Mouse (Mus musculus) large intestine, adult 2 months (tissue): ENCODE data around the gene Mapk8. TPM values are rescaled to one million over a fixed set of nuclear protein-coding genes. Genes with fewer than 3 reads are reported as not detected.

ENCODE experiments used
- DNase-seq: peaks from one replicate; pipeline ENCODE4 v3.0.0-alpha.2; 2012; ENCODE audit warnings: low read depth, low spot score
- WGBS: fragments of 180-500 bp; shearing (Covaris S2); methylation state at CpG from one replicate; pipeline ENCODE4 v1.1.7; 2018; 5-methylcytosine and 5-hydroxymethylcytosine counted together
- polyA plus RNA-seq: library from polyadenylated mRNA; depleted of rRNA; stranded (reverse); fragments of >200 nt; gene quantifications from 2 replicates; pipeline ENCODE4 v1.2.3, GENCODE M21; 2012; rRNA removed

The Mapk8 gene
- polyA plus RNA-seq, 1 experiment = 5.8 TPM

- WGBS = 69% methylated on average over 6 of the region's 6 CpGs
These were observed 94.1 kb downstream of the Mapk8 start for GRCm38 (mm10) chr14:33352890-33353289.

GRCm38 (mm10) chr14:33351984-33352722 is 94.8 kb downstream of the Mapk8 start:
- WGBS = 75% methylated on average over 6 of the region's 6 CpGs
- no peak for DNase-seq

More at GRCm38 (mm10) chr14:33352890-33353289, 94.1 kb downstream of the Mapk8 start:
- no peak for DNase-seq

GRCm38 (mm10) chr14:33351019-33351418 is 95.9 kb downstream of the Mapk8 start:
- no peak for DNase-seq
- WGBS = 7% methylated on average over 42 of the region's 42 CpGs

- no peak for DNase-seq
- WGBS = 24% methylated on average over 1 of the region's 1 CpGs
These were observed 98.8 kb downstream of the Mapk8 start for GRCm38 (mm10) chr14:33348146-33348545.

GRCm38 (mm10) chr14:33347738-33348137 is 99.2 kb downstream of the Mapk8 start:
- 20% methylated on average over 4 of the region's 4 CpGs for WGBS
- DNase-seq = peak; percentile 16

- WGBS = 60% methylated on average over 6 of the region's 6 CpGs
- no peak for DNase-seq
These were observed 100.4 kb downstream of the Mapk8 start for GRCm38 (mm10) chr14:33346546-33346945.

- DNase-seq = no peak
- 84% methylated on average over 14 of the region's 14 CpGs for WGBS
These were observed 103.7 kb downstream of the Mapk8 start for GRCm38 (mm10) chr14:33343131-33343725.

- WGBS = 72% methylated on average over 5 of the region's 5 CpGs
- no peak for DNase-seq
These were observed 108.3 kb downstream of the Mapk8 start for GRCm38 (mm10) chr14:33338684-33339083.

GRCm38 (mm10) chr14:33335733-33336132 is 111.2 kb downstream of the Mapk8 start:
- no peak for DNase-seq
- WGBS = 38% methylated on average over 6 of the region's 6 CpGs

GRCm38 (mm10) chr14:33334402-33334801 is 112.6 kb downstream of the Mapk8 start:
- WGBS = 63% methylated on average over 4 of the region's 4 CpGs

GRCm38 (mm10) chr14:33333833-33334232 is 113.1 kb downstream of the Mapk8 start:
- DNase-seq = no peak
- WGBS = 76% methylated on average over 4 of the region's 4 CpGs

More at GRCm38 (mm10) chr14:33334402-33334801, 112.6 kb downstream of the Mapk8 start:
- DNase-seq = no peak

- WGBS = 68% methylated on average over 4 of the region's 4 CpGs
- DNase-seq = no peak
These were observed 115.3 kb downstream of the Mapk8 start for GRCm38 (mm10) chr14:33331627-33332026.

GRCm38 (mm10) chr14:33330986-33331385 is 116.0 kb downstream of the Mapk8 start:
- WGBS = 45% methylated on average over 4 of the region's 4 CpGs
- DNase-seq = no peak

GRCm38 (mm10) chr14:33329297-33329805 is 117.6 kb downstream of the Mapk8 start:
- WGBS = 84% methylated on average over 5 of the region's 5 CpGs
- DNase-seq = no peak

- no peak for DNase-seq
- WGBS = 65% methylated on average over 5 of the region's 5 CpGs
These were observed 118.6 kb downstream of the Mapk8 start for GRCm38 (mm10) chr14:33328369-33328768.

Other genes with a start within 250 kb of the Mapk8 start
- gene Arhgap22, start 233.1 kb downstream of the Mapk8 start, polyA plus RNA-seq = 2.3 and 2.8 TPM in 2 replicates
- gene Frmpd2, start 24.5 kb upstream of the Mapk8 start, polyA plus RNA-seq = 0.04 TPM in 1 of 2 replicates, not detected in the other
- not detected in 2 replicates for gene Ptpn20, start 142.0 kb upstream of the Mapk8 start, polyA plus RNA-seq